Mouse (Mus musculus) midbrain, embryonic 16.5 days (tissue): ENCODE measurements around the gene Rnf207. TPM values are rescaled to one million over a fixed set of nuclear protein-coding genes. Genes with fewer than 3 reads are reported as not detected.

Experiments
- ATAC-seq: fragments of 200-750 bp; cut with Nextera tagmentation; 2 replicates; pipeline ENCODE4 v1.8.0; 2017; ENCODE audit warnings: moderate TSS enrichment
- H3K27ac ChIP-seq: fragments of 300-500 bp; sonication (generic); 2 replicates; pipeline ENCODE4 v1.5.1; 2014; ENCODE audit warnings: mild to moderate bottlenecking, low read length, mixed read lengths
- H3K27me3 ChIP-seq: fragments of 300-500 bp; sonication (generic); 2 replicates; pipeline ENCODE4 v1.6.1; 2014; ENCODE audit warnings: low read depth, low read length, mixed read lengths; ENCODE audit not compliant: control insufficient read depth, insufficient read depth
- H3K36me3 ChIP-seq: fragments of 300-500 bp; sonication (generic); 2 replicates; pipeline ENCODE4 v1.6.1; 2014; ENCODE audit warnings: mild to moderate bottlenecking, low read length, moderate library complexity, mixed read lengths; ENCODE audit not compliant: control insufficient read depth, insufficient read depth
- H3K4me1 ChIP-seq: fragments of 300-500 bp; sonication (generic); 2 replicates; pipeline ENCODE4 v1.6.1; 2014; ENCODE audit warnings: mild to moderate bottlenecking, low read length, mixed read lengths; ENCODE audit not compliant: control insufficient read depth, insufficient read depth
- H3K4me2 ChIP-seq: fragments of 300-500 bp; sonication (generic); 2 replicates; pipeline ENCODE4 v1.6.1; 2014; ENCODE audit warnings: mild to moderate bottlenecking, low read length, mixed read lengths
- H3K4me3 ChIP-seq: fragments of 300-500 bp; sonication (generic); 2 replicates; pipeline ENCODE4 v1.5.1; 2014; ENCODE audit warnings: low read depth, mild to moderate bottlenecking, low read length, moderate library complexity, mixed read lengths
- H3K9ac ChIP-seq: fragments of 300-500 bp; sonication (generic); 2 replicates; pipeline ENCODE4 v1.6.1; 2014; ENCODE audit warnings: low read depth, low read length, mixed read lengths
- H3K9me3 ChIP-seq: fragments of 300-500 bp; sonication (generic); replicated peaks from 2 replicates; pipeline ENCODE4 v1.6.1; 2014; ENCODE audit warnings: mild to moderate bottlenecking, low read length, mixed read lengths; ENCODE audit not compliant: control insufficient read depth, poor library complexity, severe bottlenecking
- WGBS: fragments of 180-500 bp; shearing (Covaris S2); extraction: QIAGEN DNeasy Blood & Tissue Kit; methylation state at CpG from one replicate; pipeline ENCODE4 v1.1.7; 2014; 5-methylcytosine and 5-hydroxymethylcytosine counted together
- polyA plus RNA-seq: library from polyadenylated mRNA; unstranded; fragments of >200 nt; fragmentation: Nextera tagmentation; extraction: Ambion mirVana; gene quantifications from 2 replicates; pipeline ENCODE4 v1.2.1, GENCODE M21; 2015

The Rnf207 gene
- polyA plus RNA-seq, 1 experiment from 2014 or later: 9.5 TPM

DNA sequence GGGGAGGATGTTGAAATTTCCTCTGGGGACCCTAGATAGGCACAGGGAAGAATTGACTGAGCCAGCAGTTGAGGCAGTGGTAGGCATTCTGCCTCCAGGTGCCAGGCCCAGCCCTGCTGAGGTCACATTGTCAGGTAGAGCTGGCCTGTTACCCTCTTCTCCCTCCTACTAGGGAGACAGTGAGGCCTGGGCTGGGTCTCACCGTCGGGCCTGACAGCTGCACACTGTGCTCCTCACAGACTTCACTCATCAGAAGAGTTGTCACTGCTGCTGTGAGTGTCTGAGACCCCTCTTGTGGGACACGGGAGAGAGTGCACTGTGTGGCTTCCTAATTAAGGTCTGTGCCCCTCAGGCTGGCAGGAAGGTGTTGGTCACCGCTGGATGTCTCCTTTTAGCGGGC is 53.0 kb downstream of the Rnf207 start:
- no peak for ATAC-seq
- Histone ChIP-seq H3K27ac (no peak overlapping the region), H3K36me3 (peaks cover 5% of the 10 kb centered on the region; the same call in 1 of the 2 replicates), H3K9me3 (no peaks in the 10 kb centered on the region), H3K4me1 (peaks cover 4% of the 10 kb centered on the region; the same call in 1 of the 2 replicates), H3K27me3 (no peaks in the 10 kb centered on the region), H3K4me2 (no peak overlapping the region), H3K4me3 (no peak overlapping the region), H3K9ac (no peak overlapping the region)
- 45% methylated on average over 5 of the region's 5 CpGs for WGBS

DNA sequence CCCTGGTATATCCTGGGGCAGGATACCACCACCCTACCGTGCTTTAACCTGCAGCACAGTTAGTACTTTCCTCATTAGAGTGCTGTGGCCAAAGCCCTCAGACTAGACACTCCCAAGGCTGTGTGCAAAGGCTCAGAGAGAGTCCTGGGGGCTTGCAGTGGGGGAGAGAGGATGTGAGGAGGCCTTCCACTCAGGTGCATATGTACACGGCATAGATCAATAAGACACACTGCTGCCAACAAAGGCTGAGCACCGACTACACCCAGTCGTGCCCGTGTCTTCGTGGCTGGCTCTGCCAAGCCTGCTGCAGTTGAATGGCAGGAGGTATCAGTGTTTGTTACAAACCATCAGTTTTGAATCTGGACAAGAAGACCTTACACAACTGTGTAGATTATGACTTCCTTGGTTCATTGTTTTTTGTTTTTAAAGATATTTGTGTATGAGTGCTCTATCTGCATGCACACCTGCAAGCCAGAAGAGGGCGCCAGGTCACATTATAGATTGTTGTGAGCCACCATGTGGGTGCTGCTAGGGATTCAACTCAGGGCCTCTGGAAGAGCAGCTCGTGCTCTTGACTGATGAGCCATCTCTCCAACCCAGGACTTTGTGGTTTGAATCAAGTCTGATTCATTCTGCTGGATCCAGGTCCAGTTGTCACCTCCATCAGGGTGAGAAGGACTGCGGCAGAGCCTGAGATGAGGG is 53.8 kb downstream of the Rnf207 start:
- Histone ChIP-seq H3K36me3 (peaks cover 7% of the 10 kb centered on the region; the same call in 1 of the 2 replicates), H3K4me1 (peaks cover 4% of the 10 kb centered on the region; the same call in 1 of the 2 replicates), H3K4me2 (no peak overlapping the region), H3K9me3 (no peaks in the 10 kb centered on the region), H3K4me3 (no peak overlapping the region), H3K9ac (no peak overlapping the region), H3K27ac (no peak overlapping the region), H3K27me3 (no peaks in the 10 kb centered on the region)
- no peak for ATAC-seq
- 91% methylated on average over 9 of the region's 9 CpGs for WGBS

DNA sequence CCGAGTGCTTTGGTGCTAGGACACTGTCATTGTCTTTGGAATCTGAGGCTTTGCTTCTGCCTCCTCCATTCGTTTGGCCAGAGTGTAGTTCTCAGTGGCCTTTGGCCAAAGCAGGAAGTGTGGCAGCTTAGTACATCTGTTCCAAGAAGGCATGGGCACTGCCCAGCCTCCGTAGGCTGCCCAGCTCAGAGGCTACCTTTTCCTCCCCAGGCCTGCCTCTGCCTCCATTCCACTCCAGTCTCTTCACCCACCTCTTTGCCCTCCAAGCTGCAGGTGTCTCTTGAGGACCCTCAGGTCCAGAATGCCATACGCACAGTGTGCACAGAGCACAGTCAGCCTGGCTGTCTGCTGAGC is 54.6 kb downstream of the Rnf207 start:
- no peaks in the 10 kb centered on the region for H3K27me3 ChIP-seq
- H3K4me1 ChIP-seq: peaks cover 4% of the 10 kb centered on the region; the same call in 1 of the 2 replicates
- no peak overlapping the region for H3K4me2 ChIP-seq
- no peak overlapping the region for H3K4me3 ChIP-seq
- peaks cover 7% of the 10 kb centered on the region; the same call in 1 of the 2 replicates for H3K36me3 ChIP-seq
- WGBS: 47% methylated on average over 4 of the region's 4 CpGs
- no peaks in the 10 kb centered on the region for H3K9me3 ChIP-seq
- ATAC-seq: no peak
- no peak overlapping the region for H3K9ac ChIP-seq
- H3K27ac ChIP-seq: no peak overlapping the region

DNA sequence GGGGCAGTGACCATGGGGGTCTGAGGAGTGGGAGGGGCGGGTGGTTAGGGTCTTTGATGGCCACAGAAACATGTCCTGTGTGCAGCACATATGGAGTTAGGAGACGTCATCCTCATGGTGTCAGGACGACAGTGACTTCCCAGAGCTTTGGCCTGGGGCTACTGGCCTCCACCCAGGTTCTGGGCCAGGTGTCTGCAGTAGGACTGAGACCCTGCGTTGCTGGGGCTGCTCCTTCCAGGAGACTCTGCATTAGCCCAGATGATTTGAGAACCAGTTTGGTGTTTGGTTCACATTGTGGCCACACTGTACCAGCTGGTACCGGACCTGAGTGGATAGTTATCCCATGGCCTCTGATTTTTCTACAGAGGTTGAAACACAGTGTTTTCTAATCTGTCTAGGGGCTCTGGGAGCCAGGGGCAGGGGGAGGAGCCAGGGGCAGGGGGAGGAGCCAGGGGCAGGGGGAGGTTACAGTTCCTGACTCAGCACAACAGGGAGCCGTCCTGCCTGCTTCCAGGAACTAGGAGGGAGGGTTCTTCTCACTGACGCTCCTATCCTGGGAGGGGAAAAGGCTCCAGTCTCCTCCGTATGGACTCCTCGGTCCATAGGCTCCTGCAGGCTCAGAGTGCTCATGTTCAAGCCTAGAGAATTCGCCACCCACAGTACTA is 55.1 kb downstream of the Rnf207 start:
- no peak for ATAC-seq

DNA sequence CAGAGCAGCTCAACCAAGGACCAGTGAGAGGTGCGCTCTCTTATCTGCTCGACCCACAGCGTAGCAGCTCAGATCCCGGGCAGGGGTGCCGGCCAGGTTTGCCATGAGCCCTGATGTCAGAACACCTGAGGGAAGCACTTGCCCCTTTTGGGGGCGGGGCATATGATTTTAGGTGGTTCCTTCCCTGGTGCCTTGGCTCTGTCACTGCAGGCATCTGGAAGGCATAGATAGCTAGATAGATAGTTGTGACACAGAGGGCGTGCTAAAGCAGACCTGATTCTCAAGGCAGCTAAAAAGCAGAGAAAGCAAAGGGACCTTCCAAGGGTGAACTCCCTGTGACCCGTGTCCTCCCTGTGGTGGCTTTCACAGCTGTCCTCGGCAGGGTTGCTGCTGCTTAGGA is 55.7 kb downstream of the Rnf207 start:
- no peak overlapping the region for H3K9ac ChIP-seq
- peaks cover 5% of the 10 kb centered on the region for H3K36me3 ChIP-seq
- no peak for ATAC-seq
- no peak overlapping the region for H3K27ac ChIP-seq
- H3K4me1 ChIP-seq: peaks cover 4% of the 10 kb centered on the region; the same call in 1 of the 2 replicates
- H3K27me3 ChIP-seq: no peaks in the 10 kb centered on the region
- H3K9me3 ChIP-seq: no peaks in the 10 kb centered on the region
- H3K4me2 ChIP-seq: no peak overlapping the region
- H3K4me3 ChIP-seq: no peak overlapping the region
- WGBS: 65% methylated on average over 9 of the region's 9 CpGs

More for the DNA sequence above, 55.1 kb downstream of the Rnf207 start:
- Histone ChIP-seq H3K9me3 (no peaks in the 10 kb centered on the region), H3K4me2 (no peak overlapping the region), H3K27me3 (no peaks in the 10 kb centered on the region), H3K4me3 (no peak overlapping the region), H3K4me1 (peaks cover 4% of the 10 kb centered on the region; the same call in 1 of the 2 replicates), H3K36me3 (peaks cover 7% of the 10 kb centered on the region; the same call in 1 of the 2 replicates), H3K27ac (no peak overlapping the region), H3K9ac (no peak overlapping the region)
- WGBS: 31% methylated on average over 10 of the region's 10 CpGs

DNA sequence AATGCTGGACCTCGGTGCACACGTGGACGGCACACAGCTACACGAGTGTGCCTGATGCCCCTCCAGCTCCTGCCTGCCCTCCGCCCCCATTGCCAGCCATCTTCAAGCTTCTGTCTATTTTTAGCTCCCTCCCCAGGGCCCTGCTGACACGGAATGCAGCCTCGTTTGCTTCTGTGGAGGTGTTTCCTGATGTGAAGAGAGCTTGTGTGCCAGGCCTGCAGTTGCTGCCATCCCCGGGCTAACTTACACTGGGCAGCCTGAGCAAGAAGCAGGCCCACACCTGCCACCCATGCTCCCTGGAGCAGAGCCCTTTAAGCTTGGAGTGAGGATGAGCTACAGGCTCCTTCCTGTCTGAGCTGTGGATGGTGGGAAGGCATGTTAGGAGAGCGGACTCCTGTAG is 56.6 kb downstream of the Rnf207 start:
- no peak for ATAC-seq
- Histone ChIP-seq H3K36me3 (peaks cover 3% of the 10 kb centered on the region), H3K9me3 (no peaks in the 10 kb centered on the region), H3K27me3 (no peaks in the 10 kb centered on the region), H3K4me1 (peaks cover 4% of the 10 kb centered on the region; the same call in 1 of the 2 replicates), H3K9ac (peak overlapping the region; percentile 10; the same call in 1 of the 2 replicates), H3K27ac (no peak overlapping the region), H3K4me3 (no peak overlapping the region), H3K4me2 (no peak overlapping the region)
- 70% methylated on average over 9 of the region's 9 CpGs for WGBS

DNA sequence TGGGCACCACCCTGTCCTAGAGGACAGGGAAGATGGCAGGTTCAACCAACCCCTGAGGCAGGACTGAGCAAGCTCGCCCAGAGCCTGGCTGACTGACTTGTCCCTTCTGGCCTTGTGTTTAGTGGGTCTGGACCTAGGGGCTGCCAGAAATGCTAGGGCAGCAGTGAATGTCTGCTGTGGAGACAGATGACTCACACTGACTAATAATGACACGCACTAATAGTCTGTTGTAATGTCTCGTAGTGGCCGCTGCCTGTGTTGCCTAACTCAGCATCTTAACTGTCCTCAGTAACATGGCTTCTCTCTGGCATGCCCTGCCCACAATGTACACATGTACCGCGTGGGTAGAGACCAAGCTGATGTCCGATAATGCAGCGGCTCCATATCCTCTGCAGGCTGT is 58.3 kb downstream of the Rnf207 start:
- 97% methylated on average over 8 of the region's 8 CpGs for WGBS
- no peak overlapping the region for H3K27ac ChIP-seq
- no peak overlapping the region for H3K9ac ChIP-seq
- H3K4me3 ChIP-seq: no peak overlapping the region
- H3K9me3 ChIP-seq: no peaks in the 10 kb centered on the region
- ATAC-seq: no peak
- no peak overlapping the region for H3K4me2 ChIP-seq
- peaks cover 3% of the 10 kb centered on the region for H3K36me3 ChIP-seq
- no peaks in the 10 kb centered on the region for H3K27me3 ChIP-seq
- H3K4me1 ChIP-seq: peaks cover 4% of the 10 kb centered on the region; the same call in 1 of the 2 replicates

DNA sequence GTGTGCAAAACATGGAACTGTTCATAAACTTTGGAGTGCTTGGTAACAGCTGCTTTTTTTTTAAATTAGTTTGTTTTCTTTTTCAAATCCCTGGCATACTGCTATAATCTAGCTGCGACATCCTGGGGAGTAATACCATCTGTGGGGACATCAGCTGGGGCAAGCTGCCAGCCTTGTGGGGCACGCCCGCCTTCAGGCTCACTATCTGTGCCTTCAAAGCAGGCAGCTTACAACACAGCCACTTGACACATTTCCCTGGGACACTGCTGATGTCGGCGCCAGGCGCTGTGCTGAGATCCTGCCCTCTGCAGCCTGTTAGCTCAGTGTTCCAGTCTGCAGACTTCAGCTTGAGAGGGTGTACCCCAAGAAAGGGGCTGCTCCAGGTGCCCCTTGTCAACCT is 61.7 kb downstream of the Rnf207 start:
- Histone ChIP-seq H3K27ac (no peak overlapping the region), H3K9ac (no peak overlapping the region), H3K36me3 (peaks cover 8% of the 10 kb centered on the region), H3K4me1 (peaks cover under 1% of the 10 kb centered on the region; the same call in 1 of the 2 replicates), H3K9me3 (no peaks in the 10 kb centered on the region), H3K4me3 (no peak overlapping the region), H3K27me3 (no peaks in the 10 kb centered on the region), H3K4me2 (no peak overlapping the region)
- no peak for ATAC-seq
- 64% methylated on average over 6 of the region's 6 CpGs for WGBS
